Mouse (Mus musculus) kidney, embryonic 14.5 days (tissue): Measurements from ENCODE around the gene Ttc27. TPM values are rescaled to one million over a fixed set of nuclear protein-coding genes. Genes with fewer than 3 reads are reported as not detected.

Experiments used
- ATAC-seq: fragments of 200-750 bp; cut with Nextera tagmentation; 2 replicates; pipeline ENCODE4 v1.8.0; 2017; ENCODE audit warnings: moderate number of reproducible peaks, mild to moderate bottlenecking, moderate TSS enrichment, moderate library complexity; ENCODE audit not compliant: low FRiP score, low TSS enrichment
- H3K27ac ChIP-seq: fragments of 300-500 bp; sonication (generic); 2 replicates; pipeline ENCODE4 v1.5.1; 2014; ENCODE audit warnings: low read depth, mild to moderate bottlenecking, low read length, moderate library complexity, mixed read lengths
- H3K27me3 ChIP-seq: fragments of 300-500 bp; sonication (generic); 2 replicates; pipeline ENCODE4 v1.6.1; 2014; ENCODE audit warnings: mild to moderate bottlenecking, low read length; ENCODE audit not compliant: control insufficient read depth, insufficient read depth
- H3K36me3 ChIP-seq: fragments of 300-500 bp; sonication (generic); 2 replicates; pipeline ENCODE4 v1.6.1; 2014; ENCODE audit warnings: low read length, mixed read lengths; ENCODE audit not compliant: control insufficient read depth, insufficient read depth
- H3K4me1 ChIP-seq: fragments of 300-500 bp; sonication (generic); 2 replicates; pipeline ENCODE4 v1.6.1; 2014; ENCODE audit warnings: low read length, mixed read lengths; ENCODE audit not compliant: control insufficient read depth, insufficient read depth
- H3K4me2 ChIP-seq: fragments of 300-500 bp; sonication (generic); replicated peaks from 2 replicates; pipeline ENCODE4 v1.6.1; 2014; ENCODE audit warnings: low read depth, mild to moderate bottlenecking, low read length
- H3K4me3 ChIP-seq: fragments of 300-500 bp; sonication (generic); 2 replicates; pipeline ENCODE4 v1.5.1; 2014; ENCODE audit warnings: mild to moderate bottlenecking, low read length
- H3K9ac ChIP-seq: fragments of 300-500 bp; sonication (generic); 2 replicates; pipeline ENCODE4 v1.6.1; 2014; ENCODE audit warnings: low read depth, mild to moderate bottlenecking, low read length, moderate library complexity
- H3K9me3 ChIP-seq: fragments of 300-500 bp; sonication (generic); 2 replicates; pipeline ENCODE4 v1.6.1; 2016; ENCODE audit warnings: low read length; ENCODE audit not compliant: control insufficient read depth
- WGBS: fragments of 180-500 bp; shearing (Covaris S2); extraction: QIAGEN DNeasy Blood & Tissue Kit; methylation state at CpG from one replicate; pipeline ENCODE4 v1.1.7; 2014; 5-methylcytosine and 5-hydroxymethylcytosine counted together
- polyA plus RNA-seq: library from polyadenylated mRNA; unstranded; fragments of >200 nt; fragmentation: Nextera tagmentation; extraction: Ambion mirVana; gene quantifications from 2 replicates; pipeline ENCODE4 v1.2.1, GENCODE M21; 2014

Ttc27 gene
- polyA plus RNA-seq, 1 experiment from 2014 or later: 32.4 TPM

- no peak for ATAC-seq
- H3K9ac ChIP-seq: no peak overlapping the region
- no peak overlapping the region for H3K4me3 ChIP-seq
Measured at GRCm38 (mm10) chr17:74830851-74831250, 113.3 kb downstream of the Ttc27 start.

GRCm38 (mm10) chr17:74841721-74842120, 124.2 kb downstream of the Ttc27 start:
- H3K9me3 ChIP-seq: no peaks in the 10 kb centered on the region
- peaks cover 10% of the 10 kb centered on the region; the same call in 1 of the 2 replicates for H3K4me1 ChIP-seq
- WGBS: 79% methylated on average over 3 of the region's 3 CpGs
- H3K9ac ChIP-seq: no peak overlapping the region
- H3K4me2 ChIP-seq: no peak overlapping the region
- H3K27me3 ChIP-seq: no peaks in the 10 kb centered on the region
- H3K27ac ChIP-seq: no peak overlapping the region
- ATAC-seq: no peak
- H3K4me3 ChIP-seq: no peak overlapping the region
- no peaks in the 10 kb centered on the region for H3K36me3 ChIP-seq

More at GRCm38 (mm10) chr17:74830851-74831250, 113.3 kb downstream of the Ttc27 start:
- WGBS: 96% methylated on average over 2 of the region's 2 CpGs
- Histone ChIP-seq H3K36me3 (no peaks in the 10 kb centered on the region), H3K27ac (no peak overlapping the region), H3K9me3 (no peaks in the 10 kb centered on the region), H3K27me3 (no peaks in the 10 kb centered on the region), H3K4me1 (no peaks in the 10 kb centered on the region), H3K4me2 (no peak overlapping the region)

GRCm38 (mm10) chr17:74842603-74843002, 125.1 kb downstream of the Ttc27 start:
- no peaks in the 10 kb centered on the region for H3K9me3 ChIP-seq
- H3K4me2 ChIP-seq: no peak overlapping the region
- H3K27me3 ChIP-seq: no peaks in the 10 kb centered on the region
- 91% methylated on average over 3 of the region's 3 CpGs for WGBS
- no peaks in the 10 kb centered on the region for H3K36me3 ChIP-seq
- H3K27ac ChIP-seq: no peak overlapping the region
- H3K4me1 ChIP-seq: peaks cover 10% of the 10 kb centered on the region; the same call in 1 of the 2 replicates
- no peak overlapping the region for H3K4me3 ChIP-seq
- ATAC-seq: no peak
- H3K9ac ChIP-seq: no peak overlapping the region

GRCm38 (mm10) chr17:74843486-74843885, 126.0 kb downstream of the Ttc27 start:
- H3K4me1 ChIP-seq: peaks cover 10% of the 10 kb centered on the region; the same call in 1 of the 2 replicates
- H3K27ac ChIP-seq: no peak overlapping the region
- no peak overlapping the region for H3K9ac ChIP-seq
- H3K4me2 ChIP-seq: no peak overlapping the region
- no peak for ATAC-seq
- H3K36me3 ChIP-seq: no peaks in the 10 kb centered on the region
- no peaks in the 10 kb centered on the region for H3K27me3 ChIP-seq
- no peaks in the 10 kb centered on the region for H3K9me3 ChIP-seq
- no peak overlapping the region for H3K4me3 ChIP-seq
- WGBS: 86% methylated on average over 6 of the region's 6 CpGs

GRCm38 (mm10) chr17:74846031-74846891, 128.7 kb downstream of the Ttc27 start:
- Histone ChIP-seq H3K4me2 (no peak overlapping the region), H3K27me3 (no peaks in the 10 kb centered on the region), H3K36me3 (no peaks in the 10 kb centered on the region), H3K27ac (peak overlapping the region; percentile 10; the same call in 1 of the 2 replicates), H3K4me3 (no peak overlapping the region), H3K4me1 (peaks cover 10% of the 10 kb centered on the region; the same call in 1 of the 2 replicates), H3K9ac (no peak overlapping the region), H3K9me3 (no peaks in the 10 kb centered on the region)
- 27% methylated on average over 10 of the region's 10 CpGs for WGBS
- ATAC-seq: peak; percentile 74

- H3K9ac ChIP-seq: no peak overlapping the region
- peaks cover 10% of the 10 kb centered on the region; the same call in 1 of the 2 replicates for H3K4me1 ChIP-seq
- H3K36me3 ChIP-seq: no peaks in the 10 kb centered on the region
- no peaks in the 10 kb centered on the region for H3K9me3 ChIP-seq
- H3K27me3 ChIP-seq: no peaks in the 10 kb centered on the region
- H3K27ac ChIP-seq: no peak overlapping the region
- ATAC-seq: no peak
- H3K4me3 ChIP-seq: no peak overlapping the region
- 86% methylated on average over 3 of the region's 3 CpGs for WGBS
- no peak overlapping the region for H3K4me2 ChIP-seq
Measured at GRCm38 (mm10) chr17:74850216-74850615, 132.7 kb downstream of the Ttc27 start.

- H3K27ac ChIP-seq: no peak overlapping the region
- no peak overlapping the region for H3K4me3 ChIP-seq
- 86% methylated on average over 2 of the region's 2 CpGs for WGBS
- no peak overlapping the region for H3K4me2 ChIP-seq
- no peak overlapping the region for H3K9ac ChIP-seq
- no peaks in the 10 kb centered on the region for H3K9me3 ChIP-seq
- no peaks in the 10 kb centered on the region for H3K27me3 ChIP-seq
- H3K36me3 ChIP-seq: 0 out of 2 replicates have a peak, but pooled peaks cover 3% of the 10 kb centered on the region
- ATAC-seq: no peak
- no peaks in the 10 kb centered on the region for H3K4me1 ChIP-seq
Measured at GRCm38 (mm10) chr17:74859298-74859697, 141.8 kb downstream of the Ttc27 start.

- H3K4me2 ChIP-seq: no peak overlapping the region
- no peaks in the 10 kb centered on the region for H3K9me3 ChIP-seq
- H3K27ac ChIP-seq: no peak overlapping the region
- no peak; the same call in 1 of the 2 replicates for ATAC-seq
- no peaks in the 10 kb centered on the region for H3K27me3 ChIP-seq
- 0 out of 2 replicates have a peak, but pooled peaks cover 3% of the 10 kb centered on the region for H3K36me3 ChIP-seq
- no peaks in the 10 kb centered on the region for H3K4me1 ChIP-seq
- H3K4me3 ChIP-seq: no peak overlapping the region
- 66% methylated on average over 17 of the region's 17 CpGs for WGBS
- no peak overlapping the region for H3K9ac ChIP-seq
Measured at GRCm38 (mm10) chr17:74860180-74860993, 142.9 kb downstream of the Ttc27 start.
